Mouse (Mus musculus) c-Kit-positive CD71-positive TER-119-positive erythroid progenitor cells, embryonic 14.5 days (primary cell): Measurements from ENCODE around the gene Paqr7.
"Not testable (repeated sequence)": the region's sequence is repeated elsewhere in the genome, so short reads cannot be mapped to it uniquely, and the experiment has no call there.

ENCODE experiments used
- DNase-seq: peaks from one replicate; pipeline ENCODE4 v3.0.0-alpha.2; 2013; ENCODE audit warnings: low spot score

The Paqr7 gene

GRCm38 (mm10) chr4:134473764-134474163, 22.7 kb upstream of the Paqr7 start:
- DNase-seq: no peak

- no peak for DNase-seq
Measured at GRCm38 (mm10) chr4:134474240-134474639, 22.3 kb upstream of the Paqr7 start.

- DNase-seq: no peak
Measured at GRCm38 (mm10) chr4:134476899-134477298, 19.6 kb upstream of the Paqr7 start.

- DNase-seq: peak; percentile 79
Measured at GRCm38 (mm10) chr4:134478031-134478430, 18.5 kb upstream of the Paqr7 start.

GRCm38 (mm10) chr4:134479839-134480238, 16.7 kb upstream of the Paqr7 start:
- no peak for DNase-seq

GRCm38 (mm10) chr4:134480864-134481263, 15.6 kb upstream of the Paqr7 start:
- peak; percentile 73 for DNase-seq

GRCm38 (mm10) chr4:134481270-134481669, 15.2 kb upstream of the Paqr7 start:
- DNase-seq: no peak

DNA sequence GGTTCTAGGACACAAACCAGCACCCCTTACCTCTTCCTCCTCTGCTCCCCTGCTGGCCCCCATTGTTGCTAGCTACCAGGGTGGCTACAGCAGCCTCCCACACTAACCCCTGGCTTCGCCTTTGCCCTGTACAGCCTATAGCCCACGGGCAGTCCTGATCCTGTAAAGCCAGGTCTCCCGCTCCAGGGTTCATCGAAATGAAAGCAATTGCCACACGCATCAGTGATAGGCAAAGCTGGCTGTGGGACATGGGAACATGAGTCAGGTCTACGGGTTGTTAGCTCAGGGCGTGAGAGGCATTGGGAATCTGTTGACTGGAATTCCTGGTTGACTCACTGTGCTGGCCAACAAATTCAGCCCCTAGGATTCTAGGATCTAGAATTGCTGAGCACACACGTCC, 14.1 kb upstream of the Paqr7 start:
- DNase-seq: no peak

DNA sequence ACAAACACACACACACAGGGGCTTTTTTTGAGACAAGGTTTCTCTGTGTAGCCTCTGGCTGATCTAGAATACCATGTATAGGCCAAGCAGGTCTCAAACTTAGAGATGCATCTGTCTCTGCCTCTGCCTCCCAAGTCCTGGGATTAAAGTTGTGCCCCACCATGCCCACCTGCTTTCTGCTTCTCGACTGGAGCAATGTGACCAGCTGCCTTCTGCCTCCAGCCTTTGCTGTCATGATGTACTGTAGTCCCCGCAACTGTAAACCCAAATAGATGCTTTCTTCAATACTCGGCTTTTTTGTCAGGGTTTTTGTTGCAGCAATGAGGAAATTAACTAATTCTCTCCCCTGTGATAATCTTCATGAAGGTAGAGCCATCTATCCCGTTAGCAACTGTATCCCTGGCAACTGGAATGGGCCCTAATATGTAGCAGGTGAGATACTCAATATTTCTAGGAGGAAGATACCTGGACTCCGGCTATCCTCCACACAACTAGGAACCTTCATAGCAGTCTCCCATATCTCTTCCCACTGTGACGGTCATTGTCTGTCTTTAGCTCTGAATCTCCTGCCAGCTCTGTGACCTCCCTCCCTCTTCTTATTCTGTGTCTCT, 13.3 kb upstream of the Paqr7 start:
- DNase-seq: no peak

DNA sequence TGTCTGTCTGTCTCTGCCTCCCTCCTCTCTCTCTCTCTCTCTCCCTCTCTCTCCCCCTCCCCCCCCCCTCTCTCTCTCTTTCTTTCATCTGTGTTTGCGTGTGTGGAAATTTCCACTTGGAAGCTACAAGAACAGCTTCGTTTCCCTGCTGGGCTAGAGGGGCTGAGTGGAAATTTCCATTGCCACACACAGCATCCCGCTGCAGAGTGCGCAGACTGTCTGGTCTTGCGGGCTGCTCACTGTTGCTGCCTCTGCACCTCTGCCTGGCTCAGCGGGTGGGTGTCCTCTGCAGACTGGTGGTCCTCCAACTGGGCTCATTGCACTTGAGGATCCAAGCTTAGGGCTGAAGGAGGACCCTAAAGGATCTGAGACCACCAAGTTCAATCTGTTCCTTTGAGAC, 12.8 kb upstream of the Paqr7 start:
- no peak for DNase-seq

GRCm38 (mm10) chr4:134484231-134484630, 12.3 kb upstream of the Paqr7 start:
- DNase-seq: no peak

- no peak for DNase-seq
Measured at GRCm38 (mm10) chr4:134485151-134485900, 11.2 kb upstream of the Paqr7 start.

DNA sequence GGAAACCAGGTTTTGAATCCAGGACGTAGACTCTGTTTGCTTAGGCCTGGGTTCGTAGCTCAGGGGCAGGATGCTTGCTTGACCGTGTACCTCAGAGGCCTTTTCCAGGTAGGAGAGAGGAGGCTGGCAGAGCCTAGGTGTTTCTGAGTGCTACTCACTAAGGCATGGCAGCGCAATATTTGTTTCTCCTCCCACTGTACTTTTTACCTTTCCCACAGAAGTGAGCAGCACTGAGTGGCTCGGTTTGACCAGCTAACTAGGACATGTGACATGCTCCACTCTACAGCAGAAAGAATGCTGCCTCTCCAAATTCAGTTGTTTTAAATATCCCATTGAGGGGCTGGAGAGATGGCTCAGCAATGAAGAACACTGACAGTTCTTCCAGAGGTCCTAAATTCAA, 8.3 kb upstream of the Paqr7 start:
- no peak for DNase-seq

DNA sequence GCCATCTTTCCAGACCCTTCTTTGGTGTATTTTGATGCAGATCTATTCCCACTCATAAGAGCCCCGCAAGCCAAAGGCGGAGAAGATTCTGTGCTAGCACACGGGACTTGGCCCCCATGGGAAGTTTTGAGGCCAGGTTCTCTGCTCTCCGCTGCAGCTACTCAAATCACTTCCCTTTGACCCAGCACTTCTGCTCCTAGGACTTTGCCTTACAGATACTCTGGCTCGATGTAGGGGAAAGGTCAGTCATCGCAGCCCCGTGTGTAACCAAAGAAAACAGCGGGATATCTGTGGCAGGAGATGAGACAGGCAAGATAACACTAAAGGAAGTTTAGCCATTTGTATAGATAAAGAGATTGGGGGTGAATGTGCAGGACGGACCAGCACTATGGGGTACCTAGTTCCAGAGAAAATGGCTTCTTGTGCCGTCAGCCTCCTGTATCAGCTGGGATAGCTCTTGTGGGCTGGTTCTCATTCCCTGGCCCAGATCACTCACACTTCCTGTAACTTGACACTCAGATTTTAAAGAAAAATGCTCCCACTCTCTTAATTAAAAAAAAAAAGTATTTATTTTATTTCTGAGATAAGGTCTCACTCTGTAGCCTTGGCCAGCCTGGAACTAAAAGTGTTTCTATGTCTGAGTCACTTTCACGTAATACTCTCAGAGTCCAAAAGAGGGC, 6.4 kb upstream of the Paqr7 start:
- DNase-seq: no peak

- no peak for DNase-seq
Measured at GRCm38 (mm10) chr4:134491716-134492115, 4.8 kb upstream of the Paqr7 start.

DNA sequence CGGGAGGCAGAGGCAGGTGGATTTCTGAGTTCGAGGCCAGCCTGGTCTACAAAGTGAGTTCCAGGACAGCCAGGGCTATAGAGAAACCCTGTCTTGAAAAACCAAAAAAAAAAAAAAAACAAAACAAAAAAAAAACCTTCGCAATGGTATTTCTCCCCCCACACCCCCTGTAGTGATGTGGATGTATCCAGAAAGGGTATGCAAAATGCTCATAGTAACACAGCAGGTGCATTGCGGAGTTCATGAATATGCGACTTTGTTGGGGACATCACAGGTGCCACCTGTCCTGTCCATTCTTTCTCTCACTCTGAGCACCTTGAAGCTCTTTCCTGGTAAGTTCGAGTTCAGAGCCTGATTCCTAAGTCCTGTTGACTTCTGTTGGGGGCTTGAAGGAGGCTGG, 2.3 kb upstream of the Paqr7 start:
- DNase-seq: not testable (repeated sequence)

DNA sequence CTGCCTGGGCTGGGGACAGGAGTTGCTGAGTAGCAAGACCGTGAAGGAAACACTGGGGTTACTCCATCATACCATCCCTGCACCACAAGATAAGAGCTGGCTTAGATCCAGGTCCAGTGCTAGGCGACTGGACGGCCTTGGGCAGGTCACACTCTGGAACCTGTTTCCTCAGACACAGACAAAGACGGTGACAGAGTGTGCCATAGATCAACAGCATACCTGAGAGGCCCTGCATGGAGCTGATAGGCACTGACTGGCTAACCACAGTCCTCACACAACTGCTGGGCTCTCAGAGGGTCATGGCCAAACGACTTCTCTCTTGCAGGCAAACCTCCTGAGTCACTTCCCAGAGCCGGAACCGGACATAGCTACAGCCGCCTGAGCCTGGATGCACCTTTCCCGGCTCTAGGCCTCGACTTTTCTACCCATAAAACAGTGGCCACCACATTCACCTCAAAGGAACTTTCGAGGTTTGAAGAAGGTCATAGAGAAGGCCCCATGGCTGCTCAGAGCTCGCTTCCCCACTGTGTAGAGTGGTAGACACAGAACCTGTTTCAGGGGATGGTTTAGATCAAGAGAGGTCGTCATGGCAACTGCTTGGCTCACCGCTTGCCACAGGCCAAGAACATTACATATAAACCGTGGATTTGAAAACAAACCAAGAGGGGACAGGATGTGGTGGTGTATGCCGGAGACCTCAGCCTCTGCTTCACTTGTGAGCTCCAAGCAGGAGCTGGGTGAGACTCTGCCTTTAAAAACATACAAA, 1.5 kb upstream of the Paqr7 start:
- peak; percentile 33 for DNase-seq

GRCm38 (mm10) chr4:134495546-134495923, 962 bp upstream of the Paqr7 start:
- no peak for DNase-seq

DNA sequence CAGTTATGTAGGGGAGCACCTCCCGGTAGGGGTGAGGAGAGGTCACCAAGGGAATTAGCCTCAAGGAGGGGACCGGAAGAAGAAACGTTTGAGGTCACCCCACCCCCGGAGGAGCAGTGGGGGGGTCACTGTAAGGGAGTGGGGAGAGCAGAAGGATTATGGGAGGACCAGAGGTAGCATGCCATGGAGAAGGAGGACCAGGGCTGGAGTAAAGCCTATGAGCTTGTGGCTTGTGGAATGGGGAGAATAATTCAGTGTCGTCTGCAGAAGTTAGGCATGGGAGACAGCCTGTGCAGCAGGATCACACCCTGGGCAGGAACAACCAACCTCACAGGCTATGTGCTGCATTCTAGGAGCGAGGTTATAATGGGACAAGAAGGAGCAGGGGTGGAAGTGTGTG, 726 bp downstream of the Paqr7 start:
- no peak for DNase-seq

- DNase-seq: no peak
Measured at GRCm38 (mm10) chr4:134497986-134498731, 1.7 kb downstream of the Paqr7 start.

GRCm38 (mm10) chr4:134498983-134499382, 2.5 kb downstream of the Paqr7 start:
- not testable (repeated sequence) for DNase-seq

DNA sequence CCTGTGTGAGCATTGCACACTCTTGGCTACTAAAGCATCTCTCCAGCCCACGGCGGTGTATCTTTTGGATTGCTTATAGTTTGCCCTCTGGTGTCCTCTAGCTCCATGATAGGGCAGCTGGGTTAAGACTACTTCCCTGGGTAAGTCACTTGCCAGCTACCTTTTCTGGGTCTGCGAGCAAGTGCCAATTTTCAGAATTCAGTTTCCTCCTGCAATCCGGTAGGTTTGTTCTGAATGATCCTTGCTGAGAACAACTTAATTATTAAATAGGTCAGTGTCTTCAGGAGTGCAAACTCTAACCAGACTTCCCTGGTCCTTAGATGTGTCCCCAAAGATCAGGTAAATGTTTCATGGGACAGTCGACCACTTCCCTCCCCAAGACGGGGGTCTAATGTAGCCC, 4.6 kb downstream of the Paqr7 start:
- no peak for DNase-seq
